Mouse (Mus musculus): Measurements from ENCODE around the gene Slc8b1. TPM values are rescaled to one million over a fixed set of nuclear protein-coding genes. Genes with fewer than 3 reads are reported as not detected.

The Slc8b1 gene
- polyA plus RNA-seq, 1 experiment from 2014 or later: 8.6 TPM

GRCm38 (mm10) chr5:120527296-120527964 lies 16.5 kb downstream of the Slc8b1 start:
- Histone ChIP-seq H3K27ac (ENCODE audit: low read length) (no peak overlapping the region), H3K9me3 (replicated peaks; ENCODE audit: control insufficient read depth, low read length) (no peaks in the 10 kb centered on the region), H3K4me3 (replicated peaks; ENCODE audit: low read length) (no peak overlapping the region), H3K4me2 (ENCODE audit: low read depth, low read length) (no peak overlapping the region), H3K9ac (ENCODE audit: low read length) (no peak overlapping the region), H3K36me3 (ENCODE audit: control insufficient read depth, insufficient read depth, low read length) (0 out of 2 replicates have a peak, but pooled peaks cover 4% of the 10 kb centered on the region), H3K27me3 (ENCODE audit: control insufficient read depth, insufficient read depth, low read length) (no peaks in the 10 kb centered on the region), H3K4me1 (ENCODE audit: control insufficient read depth, insufficient read depth, low read length) (no peaks in the 10 kb centered on the region)
- 85% methylated on average over 17 of the region's 20 CpGs for WGBS
- no peak for ATAC-seq (ENCODE audit: insufficient read depth, low FRiP score)

GRCm38 (mm10) chr5:120531631-120532030 lies 20.7 kb downstream of the Slc8b1 start:
- 74% methylated on average over 8 of the region's 8 CpGs for WGBS
- ATAC-seq (ENCODE audit: insufficient read depth, low FRiP score): no peak

GRCm38 (mm10) chr5:120534071-120534685 lies 23.2 kb downstream of the Slc8b1 start:
- H3K9ac ChIP-seq (ENCODE audit: low read length): peak overlapping the region; percentile 48; the same call in 1 of the 2 replicates
- peaks cover 3% of the 10 kb centered on the region; the same call in 1 of the 2 replicates for H3K36me3 ChIP-seq (ENCODE audit: control insufficient read depth, insufficient read depth, low read length)
- H3K27ac ChIP-seq (ENCODE audit: low read length): 0 out of 2 replicates have a peak overlapping the region, but pooled peaks have one; percentile 16
- no peak overlapping the region for H3K4me2 ChIP-seq (ENCODE audit: low read depth, low read length)
- H3K4me3 ChIP-seq (replicated peaks; ENCODE audit: low read length): no peak overlapping the region
- H3K4me1 ChIP-seq (ENCODE audit: control insufficient read depth, insufficient read depth, low read length): peaks cover 11% of the 10 kb centered on the region; the same call in 1 of the 2 replicates
- 74% methylated on average over 15 of the region's 15 CpGs for WGBS
- no peaks in the 10 kb centered on the region for H3K9me3 ChIP-seq (replicated peaks; ENCODE audit: control insufficient read depth, low read length)
- ATAC-seq (ENCODE audit: insufficient read depth, low FRiP score): peak; percentile 12; the same call in 1 of the 2 replicates
- H3K27me3 ChIP-seq (ENCODE audit: control insufficient read depth, insufficient read depth, low read length): no peaks in the 10 kb centered on the region

More at GRCm38 (mm10) chr5:120531631-120532030, 20.7 kb downstream of the Slc8b1 start:
- H3K9ac ChIP-seq (ENCODE audit: low read length): no peak overlapping the region
- no peaks in the 10 kb centered on the region for H3K9me3 ChIP-seq (replicated peaks; ENCODE audit: control insufficient read depth, low read length)
- 0 out of 2 replicates have a peak, but pooled peaks cover 3% of the 10 kb centered on the region for H3K36me3 ChIP-seq (ENCODE audit: control insufficient read depth, insufficient read depth, low read length)
- peaks cover 11% of the 10 kb centered on the region; the same call in 1 of the 2 replicates for H3K4me1 ChIP-seq (ENCODE audit: control insufficient read depth, insufficient read depth, low read length)
- H3K4me3 ChIP-seq (replicated peaks; ENCODE audit: low read length): no peak overlapping the region
- no peak overlapping the region for H3K4me2 ChIP-seq (ENCODE audit: low read depth, low read length)
- no peak overlapping the region for H3K27ac ChIP-seq (ENCODE audit: low read length)
- no peaks in the 10 kb centered on the region for H3K27me3 ChIP-seq (ENCODE audit: control insufficient read depth, insufficient read depth, low read length)

GRCm38 (mm10) chr5:120534686-120535075 lies 23.7 kb downstream of the Slc8b1 start:
- WGBS: 69% methylated on average over 2 of the region's 2 CpGs
- H3K4me1 ChIP-seq (ENCODE audit: control insufficient read depth, insufficient read depth, low read length): peaks cover 11% of the 10 kb centered on the region; the same call in 1 of the 2 replicates
- H3K27me3 ChIP-seq (ENCODE audit: control insufficient read depth, insufficient read depth, low read length): no peaks in the 10 kb centered on the region
- no peak overlapping the region for H3K4me3 ChIP-seq (replicated peaks; ENCODE audit: low read length)
- ATAC-seq (ENCODE audit: insufficient read depth, low FRiP score): peak; percentile 42
- no peak overlapping the region for H3K4me2 ChIP-seq (ENCODE audit: low read depth, low read length)
- H3K9me3 ChIP-seq (replicated peaks; ENCODE audit: control insufficient read depth, low read length): no peaks in the 10 kb centered on the region
- 0 out of 2 replicates have a peak overlapping the region, but pooled peaks have one; percentile 16 for H3K27ac ChIP-seq (ENCODE audit: low read length)
- H3K36me3 ChIP-seq (ENCODE audit: control insufficient read depth, insufficient read depth, low read length): peaks cover 8% of the 10 kb centered on the region
- peak overlapping the region; percentile 48; the same call in 1 of the 2 replicates for H3K9ac ChIP-seq (ENCODE audit: low read length)

GRCm38 (mm10) chr5:120536046-120536445 lies 25.1 kb downstream of the Slc8b1 start:
- Histone ChIP-seq H3K4me1 (ENCODE audit: control insufficient read depth, insufficient read depth, low read length) (peaks cover 11% of the 10 kb centered on the region; the same call in 1 of the 2 replicates), H3K9me3 (replicated peaks; ENCODE audit: control insufficient read depth, low read length) (no peaks in the 10 kb centered on the region), H3K27me3 (ENCODE audit: control insufficient read depth, insufficient read depth, low read length) (no peaks in the 10 kb centered on the region), H3K4me2 (ENCODE audit: low read depth, low read length) (no peak overlapping the region), H3K36me3 (ENCODE audit: control insufficient read depth, insufficient read depth, low read length) (peaks cover 9% of the 10 kb centered on the region), H3K4me3 (replicated peaks; ENCODE audit: low read length) (no peak overlapping the region), H3K9ac (ENCODE audit: low read length) (no peak overlapping the region), H3K27ac (ENCODE audit: low read length) (0 out of 2 replicates have a peak overlapping the region, but pooled peaks have one; percentile 57)
- WGBS: 81% methylated on average over 13 of the region's 13 CpGs
- ATAC-seq (ENCODE audit: insufficient read depth, low FRiP score): no peak

- Histone ChIP-seq H3K9me3 (replicated peaks; ENCODE audit: control insufficient read depth, low read length) (no peaks in the 10 kb centered on the region), H3K36me3 (ENCODE audit: control insufficient read depth, insufficient read depth, low read length) (peaks cover 9% of the 10 kb centered on the region), H3K9ac (ENCODE audit: low read length) (no peak overlapping the region), H3K4me1 (ENCODE audit: control insufficient read depth, insufficient read depth, low read length) (peaks cover 11% of the 10 kb centered on the region; the same call in 1 of the 2 replicates), H3K4me2 (ENCODE audit: low read depth, low read length) (no peak overlapping the region), H3K4me3 (replicated peaks; ENCODE audit: low read length) (no peak overlapping the region), H3K27ac (ENCODE audit: low read length) (no peak overlapping the region), H3K27me3 (ENCODE audit: control insufficient read depth, insufficient read depth, low read length) (no peaks in the 10 kb centered on the region)
- 76% methylated on average over 5 of the region's 5 CpGs for WGBS
- ATAC-seq (ENCODE audit: insufficient read depth, low FRiP score): no peak
These were observed 25.7 kb downstream of the Slc8b1 start for GRCm38 (mm10) chr5:120536632-120537031.

- no peaks in the 10 kb centered on the region for H3K27me3 ChIP-seq (ENCODE audit: control insufficient read depth, insufficient read depth, low read length)
- no peak overlapping the region for H3K4me2 ChIP-seq (ENCODE audit: low read depth, low read length)
- no peaks in the 10 kb centered on the region for H3K9me3 ChIP-seq (replicated peaks; ENCODE audit: control insufficient read depth, low read length)
- 0 out of 2 replicates have a peak, but pooled peaks cover 3% of the 10 kb centered on the region for H3K36me3 ChIP-seq (ENCODE audit: control insufficient read depth, insufficient read depth, low read length)
- ATAC-seq (ENCODE audit: insufficient read depth, low FRiP score): 0 out of 2 replicates have a peak, but pooled peaks have one; percentile 26
- H3K4me3 ChIP-seq (replicated peaks; ENCODE audit: low read length): no peak overlapping the region
- no peak overlapping the region for H3K9ac ChIP-seq (ENCODE audit: low read length)
- H3K4me1 ChIP-seq (ENCODE audit: control insufficient read depth, insufficient read depth, low read length): no peaks in the 10 kb centered on the region
- no peak overlapping the region for H3K27ac ChIP-seq (ENCODE audit: low read length)
- 64% methylated on average over 11 of the region's 11 CpGs for WGBS
These were observed 37.4 kb downstream of the Slc8b1 start for GRCm38 (mm10) chr5:120548236-120548850.

- Histone ChIP-seq H3K4me2 (ENCODE audit: low read depth, low read length) (no peak overlapping the region), H3K27me3 (ENCODE audit: control insufficient read depth, insufficient read depth, low read length) (no peaks in the 10 kb centered on the region), H3K4me3 (replicated peaks; ENCODE audit: low read length) (no peak overlapping the region), H3K9me3 (replicated peaks; ENCODE audit: control insufficient read depth, low read length) (no peaks in the 10 kb centered on the region), H3K4me1 (ENCODE audit: control insufficient read depth, insufficient read depth, low read length) (no peaks in the 10 kb centered on the region), H3K27ac (ENCODE audit: low read length) (no peak overlapping the region), H3K9ac (ENCODE audit: low read length) (no peak overlapping the region), H3K36me3 (ENCODE audit: control insufficient read depth, insufficient read depth, low read length) (peaks cover 13% of the 10 kb centered on the region)
- ATAC-seq (ENCODE audit: insufficient read depth, low FRiP score): no peak
- 69% methylated on average over 5 of the region's 5 CpGs for WGBS
These were observed 39.2 kb downstream of the Slc8b1 start for GRCm38 (mm10) chr5:120550137-120550536.

GRCm38 (mm10) chr5:120550673-120551072 lies 39.7 kb downstream of the Slc8b1 start:
- Histone ChIP-seq H3K4me2 (ENCODE audit: low read depth, low read length) (no peak overlapping the region), H3K4me1 (ENCODE audit: control insufficient read depth, insufficient read depth, low read length) (no peaks in the 10 kb centered on the region), H3K36me3 (ENCODE audit: control insufficient read depth, insufficient read depth, low read length) (peaks cover 13% of the 10 kb centered on the region), H3K4me3 (replicated peaks; ENCODE audit: low read length) (no peak overlapping the region), H3K27me3 (ENCODE audit: control insufficient read depth, insufficient read depth, low read length) (no peaks in the 10 kb centered on the region), H3K27ac (ENCODE audit: low read length) (no peak overlapping the region), H3K9me3 (replicated peaks; ENCODE audit: control insufficient read depth, low read length) (no peaks in the 10 kb centered on the region), H3K9ac (ENCODE audit: low read length) (no peak overlapping the region)
- no peak for ATAC-seq (ENCODE audit: insufficient read depth, low FRiP score)
- WGBS: 91% methylated on average over 5 of the region's 5 CpGs

All from stomach, embryonic 16.5 days (tissue).